Comparison of ENCODE assay signal across 7 mouse cellular contexts in genomic region chr10:86600843-86601242, GRCm38 (mm10).
DNase-seq lines count a peak whose midpoint lies in the region; ATAC-seq and TF ChIP-seq lines count a peak whose summit lies in the region.
"Not testable (repeated sequence)": the region's sequence is repeated elsewhere in the genome, so short reads cannot be mapped to it uniquely, and the experiment has no call there.

No protein-coding gene starts in this region.

- not testable (repeated sequence) for H3K27ac ChIP-seq in lung, embryonic 14.5 days (ENCODE audit: low read depth); stomach, postnatal 0 days (replicated peaks)

- not testable (repeated sequence) for H3K36me3 ChIP-seq in lung, embryonic 14.5 days (ENCODE audit: insufficient read depth); stomach, postnatal 0 days (ENCODE audit: control insufficient read depth, insufficient read depth, low read length)

- WGBS in lung, embryonic 14.5 days: 44% methylated on average over 7 of the region's 7 CpGs
- WGBS in stomach, postnatal 0 days: 45% methylated on average over 7 of the region's 7 CpGs

- not testable (repeated sequence) for ATAC-seq in lung, embryonic 14.5 days (ENCODE audit: insufficient read depth); stomach, postnatal 0 days (ENCODE audit: low FRiP score, low TSS enrichment)

- not testable (repeated sequence) for H3K9ac ChIP-seq in lung, embryonic 14.5 days; stomach, postnatal 0 days (ENCODE audit: low read length)

- not testable (repeated sequence) for H3K4me1 ChIP-seq in lung, embryonic 14.5 days (ENCODE audit: insufficient read depth); stomach, postnatal 0 days (replicated peaks; ENCODE audit: control insufficient read depth, insufficient read depth)

- not testable (repeated sequence) for H3K4me3 ChIP-seq in lung, embryonic 14.5 days (ENCODE audit: low read depth, low read length); stomach, postnatal 0 days (ENCODE audit: low read depth, low read length)

- TF ChIP-seq EP300 in stomach, postnatal 0 days (optimal IDR thresholded peaks at IDR 0.05): not testable (repeated sequence)

- TF ChIP-seq CTCF in lung, embryonic 14.5 days (IDR thresholded peaks at IDR 0.05; ENCODE audit: low read depth): peak; percentile 32
- peak; percentile 46 for TF ChIP-seq CTCF in stomach, postnatal 0 days (IDR thresholded peaks at IDR 0.05; ENCODE audit: low read depth)

- H3K9me3 ChIP-seq in lung, embryonic 14.5 days (ENCODE audit: low read depth, low read length); stomach, postnatal 0 days (ENCODE audit: control insufficient read depth, low read length): not testable (repeated sequence)

- H3K4me2 ChIP-seq in lung, embryonic 14.5 days; stomach, postnatal 0 days (replicated peaks; ENCODE audit: low read depth): not testable (repeated sequence)

- DNase-seq in MN1 (ENCODE audit: low spot score): peak; percentile 13
- peak; percentile 5 for DNase-seq in adrenal gland, postnatal 25 days
- peak; percentile 13 for DNase-seq in embryo, embryonic 10 days (ENCODE audit: low spot score)
- peak; percentile 4 for DNase-seq in heart, postnatal 4 days
- peak; percentile 3 for DNase-seq in kidney, postnatal 14 days
- peak; percentile 4 for DNase-seq in lung, embryonic 14.5 days
- DNase-seq in stomach, postnatal 0 days (ENCODE audit: low spot score): not testable (repeated sequence)

- H3K27me3 ChIP-seq in lung, embryonic 14.5 days (ENCODE audit: insufficient read depth, low read length); stomach, postnatal 0 days (ENCODE audit: control insufficient read depth, insufficient read depth, low read length): not testable (repeated sequence)
